Mouse (Mus musculus) cerebellum, postnatal 10 days (tissue): ENCODE measurements around the gene Magi1.
A peak's percentile ranks its signal among the peaks of the same experiment; 100 is the strongest.

ENCODE experiments used
- DNase-seq, 2 experiments: peaks; one replicate each; pipeline ENCODE4 v3.0.0; 2021; ENCODE audit warnings: mixed read lengths in 2 of 2

Magi1 gene

GRCm38 (mm10) chr6:93874376-93874775, 409.3 kb downstream of the Magi1 start:
- DNase-seq: peak; percentile 13 to 57

- DNase-seq: no peak
These were observed 410.2 kb downstream of the Magi1 start for GRCm38 (mm10) chr6:93873536-93873935.

DNA sequence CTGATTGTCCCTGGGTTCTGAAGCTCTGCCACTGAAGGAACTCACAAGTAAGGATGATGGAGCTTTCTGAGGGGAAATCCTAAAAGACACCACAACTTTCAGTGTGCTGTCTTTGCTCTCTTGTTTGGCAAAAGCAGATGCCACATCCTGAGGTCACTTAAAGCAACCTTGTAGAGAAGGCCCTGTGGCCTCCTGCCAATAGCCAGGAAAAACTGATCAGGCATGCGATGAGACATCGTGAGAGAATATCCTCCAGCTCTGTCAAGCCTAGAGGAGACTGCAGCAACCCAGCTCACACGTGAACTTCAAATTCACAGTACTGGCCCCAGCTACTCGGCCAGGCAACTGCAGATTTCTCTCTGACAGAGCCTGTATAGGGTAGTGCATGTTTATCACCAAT, 412.2 kb downstream of the Magi1 start:
- peak; percentile 32 to 38 for DNase-seq

- DNase-seq: no peak
These were observed 413.7 kb downstream of the Magi1 start for GRCm38 (mm10) chr6:93870023-93870422.

- DNase-seq: no peak
These were observed 421.5 kb downstream of the Magi1 start for GRCm38 (mm10) chr6:93862263-93862662.

GRCm38 (mm10) chr6:93856783-93857182, 426.9 kb downstream of the Magi1 start:
- DNase-seq: no peak

DNA sequence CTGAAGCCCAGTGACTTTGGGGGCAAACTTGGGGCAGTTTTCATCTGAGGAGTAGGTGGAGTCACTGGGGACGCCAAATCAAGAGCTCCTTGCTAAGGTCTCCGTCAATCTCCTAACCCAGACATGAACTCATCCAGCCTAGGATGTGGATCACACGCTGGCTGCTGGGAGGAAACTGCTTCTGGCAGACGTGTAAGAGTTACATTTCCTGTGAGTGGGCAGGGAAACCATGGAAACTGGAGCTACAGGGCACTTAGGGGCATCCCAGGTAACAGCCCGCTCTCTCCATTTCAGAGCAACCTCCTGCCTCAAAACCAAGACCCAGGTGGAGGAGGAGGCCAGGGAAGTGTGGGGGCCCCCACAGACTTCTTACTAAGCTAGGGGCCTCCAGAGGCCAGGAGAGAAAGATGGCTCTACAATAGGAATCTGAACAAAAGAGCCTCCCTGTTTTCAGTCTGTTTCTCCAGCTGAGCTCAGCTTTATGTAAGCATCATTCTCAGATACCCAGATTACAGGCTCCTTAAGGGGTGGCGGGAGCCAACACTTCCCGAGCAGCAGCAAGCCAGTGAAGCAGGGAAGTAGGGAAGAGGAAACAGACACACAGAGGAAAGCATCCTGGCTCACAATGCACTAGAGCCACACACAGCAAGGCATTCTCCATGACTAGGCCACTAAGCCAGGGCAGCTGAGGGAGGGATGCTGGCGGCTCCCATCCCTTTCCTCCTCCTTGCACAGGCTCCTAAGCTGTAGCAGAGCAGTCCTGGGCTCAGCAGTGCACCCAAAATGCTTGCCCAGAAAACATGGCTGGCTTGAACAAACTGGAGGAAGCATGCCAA, 427.7 kb downstream of the Magi1 start:
- peak; percentile 81 to 84 for DNase-seq

DNA sequence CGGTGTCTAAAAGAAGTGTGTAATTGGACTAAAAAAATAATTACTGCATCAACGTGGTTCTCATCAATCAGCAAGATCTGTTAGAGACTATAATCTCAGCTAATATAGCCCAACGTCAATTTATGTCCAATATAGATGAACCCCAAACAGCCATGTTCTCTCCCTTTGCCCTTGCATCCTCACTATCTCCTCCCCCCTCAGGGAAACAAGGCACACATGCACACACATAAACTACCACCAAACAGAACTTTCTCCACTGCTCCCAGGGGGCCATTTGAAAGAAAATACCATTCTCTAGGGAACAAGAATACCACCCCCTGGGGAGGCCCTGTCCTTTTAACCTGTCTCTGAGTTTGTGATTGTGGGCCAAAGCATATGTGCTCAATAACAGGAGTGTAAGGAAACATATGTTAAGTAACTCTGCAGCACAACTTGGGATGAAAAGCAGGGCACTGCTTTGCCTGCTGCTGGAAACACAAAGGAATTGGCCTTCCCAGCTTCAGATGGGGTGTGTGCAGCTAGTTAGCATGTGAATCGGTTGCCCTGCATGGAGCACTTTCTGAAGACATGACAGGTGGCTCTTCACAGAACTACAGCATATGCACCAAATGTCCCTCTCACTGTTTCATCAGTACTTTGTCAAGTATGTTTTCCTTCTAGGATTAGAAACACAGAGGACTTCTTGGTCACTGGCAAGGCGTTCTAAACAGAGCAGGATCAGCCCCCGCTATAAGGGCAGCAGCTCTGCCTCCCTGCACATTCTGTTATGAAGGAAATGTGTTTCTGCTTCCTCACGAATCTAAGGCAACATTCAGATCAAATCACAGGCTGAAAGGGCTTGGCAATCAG, 434.6 kb downstream of the Magi1 start:
- DNase-seq: peak; percentile 39 to 40

GRCm38 (mm10) chr6:93845498-93845897, 438.2 kb downstream of the Magi1 start:
- peak; percentile 56 for DNase-seq

- DNase-seq: no peak
These were observed 438.6 kb downstream of the Magi1 start for GRCm38 (mm10) chr6:93845080-93845479.

DNA sequence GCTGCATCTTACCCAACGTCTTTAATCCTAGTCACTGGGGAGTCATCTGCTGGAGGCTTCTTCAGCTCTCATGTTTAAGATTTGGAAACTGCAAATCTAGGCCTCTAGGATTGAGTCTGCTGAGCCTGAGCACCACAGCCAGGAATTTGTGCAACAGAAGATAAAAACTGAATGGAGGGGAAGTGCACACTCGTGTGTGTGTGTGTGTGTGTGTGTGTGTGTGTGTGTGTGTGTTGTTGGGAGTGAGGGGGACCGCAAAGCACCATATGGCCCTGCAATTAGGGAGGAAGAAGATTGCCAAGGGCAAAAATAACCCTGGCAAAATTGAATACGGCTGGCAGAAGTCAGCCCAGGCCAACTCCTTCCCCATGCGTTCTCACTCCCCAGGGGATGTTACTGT, 439.1 kb downstream of the Magi1 start:
- DNase-seq: peak; percentile 82 to 86

- peak; percentile 68 to 80 for DNase-seq
These were observed 445.3 kb downstream of the Magi1 start for GRCm38 (mm10) chr6:93838398-93838797.

DNA sequence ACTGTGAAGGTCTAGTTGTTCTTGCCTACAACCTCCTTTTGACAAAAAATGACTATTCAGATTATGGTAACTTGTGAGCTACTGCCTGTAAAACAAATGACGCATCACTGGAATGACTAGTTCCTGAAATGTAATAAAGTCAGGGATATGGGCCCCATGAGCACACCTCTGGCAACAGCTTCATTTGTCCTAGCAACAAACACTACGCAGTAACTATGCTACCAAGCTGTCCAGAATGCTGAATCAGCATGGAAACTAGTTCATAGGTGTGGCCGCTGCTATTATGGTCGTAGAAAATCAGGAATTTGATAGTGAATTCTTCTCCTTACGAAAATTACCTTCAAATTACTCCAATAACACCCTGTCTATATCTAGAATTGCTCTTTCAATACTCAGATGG, 447.1 kb downstream of the Magi1 start:
- DNase-seq: no peak

DNA sequence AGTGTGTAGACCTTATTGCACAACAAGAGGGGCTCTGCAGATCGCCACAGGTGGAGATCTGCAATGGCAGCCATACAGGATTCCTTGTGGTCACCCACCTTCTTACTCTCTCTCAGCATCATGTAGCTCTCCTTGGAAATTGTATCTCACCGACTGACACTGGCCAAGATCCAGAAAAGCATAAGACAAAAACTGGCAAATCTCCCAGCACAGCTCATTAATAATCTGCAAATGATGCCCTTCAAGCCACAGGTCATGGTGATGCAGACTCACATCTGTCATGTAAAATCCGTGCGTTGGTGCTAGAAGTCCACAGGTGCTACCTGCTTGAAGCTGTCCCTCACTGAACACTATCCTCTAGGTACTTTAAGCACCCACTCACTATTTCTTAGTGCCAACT, 448.5 kb downstream of the Magi1 start:
- peak; percentile 40 to 53 for DNase-seq

- DNase-seq: no peak
These were observed 455.5 kb downstream of the Magi1 start for GRCm38 (mm10) chr6:93828262-93828661.

DNA sequence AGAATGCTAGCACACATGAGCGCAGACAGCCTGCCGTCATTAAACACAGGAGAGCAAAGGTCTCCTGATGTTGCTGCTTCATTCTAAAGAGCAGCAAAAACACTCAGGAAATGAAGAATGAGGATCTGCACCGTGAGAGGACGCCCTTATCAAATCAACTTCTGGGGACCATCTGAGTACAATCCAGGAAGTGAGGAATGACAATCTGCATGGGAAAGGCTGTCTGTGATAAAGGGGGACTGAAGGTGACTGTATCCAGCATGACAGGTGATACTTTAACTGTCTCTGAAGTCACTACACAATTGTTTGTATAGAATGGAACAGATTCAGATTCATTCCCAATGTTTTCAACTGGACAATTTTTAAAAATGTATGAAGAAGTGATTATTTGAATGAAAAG, 456.8 kb downstream of the Magi1 start:
- no peak for DNase-seq

GRCm38 (mm10) chr6:93822221-93822897, 461.4 kb downstream of the Magi1 start:
- DNase-seq: no peak

DNA sequence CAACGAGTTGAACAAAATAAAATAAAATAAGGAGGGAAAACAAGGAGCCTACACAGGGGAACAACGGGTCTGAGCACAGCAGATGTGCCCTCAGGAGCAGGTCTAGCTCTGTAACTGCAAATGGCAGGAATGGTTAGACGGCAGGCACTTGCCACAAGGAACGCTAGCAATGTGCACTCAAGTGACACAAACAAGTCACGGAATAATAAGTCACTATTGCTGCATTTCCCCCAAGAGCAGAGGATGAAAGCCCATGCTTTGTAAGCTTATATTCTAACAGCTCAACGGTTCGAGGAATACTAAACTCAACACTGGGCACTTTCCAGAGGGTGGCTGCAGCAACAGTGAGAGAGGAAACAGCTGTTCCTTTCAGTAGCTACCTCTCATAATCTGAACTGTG, 462.2 kb downstream of the Magi1 start:
- DNase-seq: peak in 1 of 2 experiments; percentile 24

DNA sequence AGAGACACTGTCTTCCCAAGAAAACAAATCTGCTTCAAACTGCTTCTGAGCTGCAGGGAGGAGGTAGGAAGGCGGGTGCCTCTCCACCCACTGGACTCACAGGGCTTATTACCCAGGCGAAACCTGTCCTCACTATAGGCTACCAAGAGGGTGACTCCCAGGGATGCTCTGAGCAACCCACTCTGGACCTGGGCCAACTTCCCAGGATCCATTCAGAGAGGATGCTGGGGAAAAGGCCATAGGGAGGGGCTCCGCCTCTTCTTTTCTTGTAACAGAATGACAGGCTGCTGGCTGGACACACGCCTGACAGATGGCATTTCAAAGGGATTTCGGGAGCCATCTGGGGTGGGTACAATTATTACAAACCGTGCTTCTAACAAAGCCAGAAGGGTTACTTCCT, 463.8 kb downstream of the Magi1 start:
- DNase-seq: peak; percentile 99

DNA sequence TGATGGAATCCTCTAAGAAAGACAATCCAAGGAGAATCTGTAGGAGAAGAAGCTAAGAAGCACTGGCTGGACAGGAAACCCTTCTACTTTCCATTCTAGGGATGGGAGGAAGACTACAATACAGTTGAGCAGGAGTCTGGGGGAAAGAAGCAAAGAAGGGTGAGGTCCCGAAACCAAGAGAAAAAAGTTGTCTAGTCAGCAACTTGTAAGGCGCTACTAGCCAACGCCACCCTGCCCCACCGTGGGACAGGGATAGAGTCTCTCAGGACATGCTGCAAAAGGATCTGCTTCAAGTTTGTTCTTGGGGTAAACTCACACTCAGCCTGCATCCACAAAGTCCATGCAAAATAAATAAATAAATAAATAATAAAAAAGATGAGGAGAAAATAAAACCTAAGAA, 464.4 kb downstream of the Magi1 start:
- no peak for DNase-seq

DNA sequence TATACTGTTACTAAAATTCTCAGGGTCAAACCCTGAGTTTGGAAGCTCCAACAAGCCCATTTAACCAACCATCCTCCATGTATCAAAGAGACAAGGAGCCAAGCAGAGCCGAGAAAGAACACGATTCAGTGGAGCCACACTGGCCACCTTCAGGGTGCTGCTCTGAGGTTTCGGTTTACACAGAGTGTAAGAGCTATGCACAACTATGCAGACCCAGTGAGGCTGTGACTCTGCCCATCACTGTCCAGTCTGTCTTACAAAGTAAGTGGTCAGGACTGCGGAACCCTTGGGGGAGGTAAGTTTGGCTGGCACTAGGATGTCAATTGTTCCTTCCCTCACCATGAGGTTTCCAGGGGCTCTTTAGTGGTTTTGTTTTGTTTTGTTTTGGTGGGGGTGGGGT, 465.2 kb downstream of the Magi1 start:
- DNase-seq: no peak

DNA sequence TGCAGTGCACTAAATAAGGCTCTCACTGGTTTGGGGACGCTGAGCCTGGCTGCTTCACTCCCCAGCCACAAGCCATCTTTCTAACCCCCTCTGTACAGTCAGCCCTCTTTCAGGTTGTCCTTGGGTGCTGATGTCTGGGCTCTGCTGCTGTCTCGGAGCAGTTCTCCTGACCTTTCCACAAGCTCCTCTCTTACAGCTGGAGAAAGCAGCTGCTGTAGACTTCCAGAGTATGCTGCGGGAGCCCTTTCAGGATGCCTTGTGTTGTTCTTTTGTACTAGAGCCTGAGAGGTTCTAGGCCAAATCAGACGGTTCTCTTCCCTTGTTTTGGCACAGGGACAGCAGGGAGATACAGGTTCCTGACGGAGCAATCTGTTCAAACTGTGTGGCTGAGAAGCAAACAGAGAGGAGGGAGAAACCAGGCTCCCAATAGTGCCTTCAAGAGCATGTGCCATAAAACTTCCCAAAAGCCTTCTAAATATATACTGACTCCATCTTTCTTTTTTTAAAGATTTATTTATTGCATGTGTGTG, 478.2 kb downstream of the Magi1 start:
- DNase-seq: peak; percentile 50 to 51

- DNase-seq: no peak
These were observed 481.3 kb downstream of the Magi1 start for GRCm38 (mm10) chr6:93802390-93802789.
